Mouse (Mus musculus): ENCODE data around the gene Rab37.

- no peak for TF ChIP-seq CTCF (IDR thresholded peaks at IDR 0.05; ENCODE audit: insufficient read depth, low read length)
- no peak for TF ChIP-seq POLR2A (IDR thresholded peaks at IDR 0.05; ENCODE audit: borderline replicate concordance, extremely low read depth, low read depth, low read length)
Measured at GRCm38 (mm10) chr11:115112196-115112595, 21.0 kb downstream of the Rab37 start.
